Mouse (Mus musculus) midbrain, embryonic 16.5 days (tissue): Measurements from ENCODE around the gene Spns2. TPM values are rescaled to one million over a fixed set of nuclear protein-coding genes. Genes with fewer than 3 reads are reported as not detected.

Source experiments
- ATAC-seq: fragments of 200-750 bp; cut with Nextera tagmentation; 2 replicates; pipeline ENCODE4 v1.8.0; 2017; ENCODE audit warnings: moderate TSS enrichment
- H3K27ac ChIP-seq: fragments of 300-500 bp; sonication (generic); 2 replicates; pipeline ENCODE4 v1.5.1; 2014; ENCODE audit warnings: mild to moderate bottlenecking, low read length, mixed read lengths
- H3K27me3 ChIP-seq: fragments of 300-500 bp; sonication (generic); 2 replicates; pipeline ENCODE4 v1.6.1; 2014; ENCODE audit warnings: low read depth, low read length, mixed read lengths; ENCODE audit not compliant: control insufficient read depth, insufficient read depth
- H3K36me3 ChIP-seq: fragments of 300-500 bp; sonication (generic); 2 replicates; pipeline ENCODE4 v1.6.1; 2014; ENCODE audit warnings: mild to moderate bottlenecking, low read length, moderate library complexity, mixed read lengths; ENCODE audit not compliant: control insufficient read depth, insufficient read depth
- H3K4me1 ChIP-seq: fragments of 300-500 bp; sonication (generic); 2 replicates; pipeline ENCODE4 v1.6.1; 2014; ENCODE audit warnings: mild to moderate bottlenecking, low read length, mixed read lengths; ENCODE audit not compliant: control insufficient read depth, insufficient read depth
- H3K4me2 ChIP-seq: fragments of 300-500 bp; sonication (generic); 2 replicates; pipeline ENCODE4 v1.6.1; 2014; ENCODE audit warnings: mild to moderate bottlenecking, low read length, mixed read lengths
- H3K4me3 ChIP-seq: fragments of 300-500 bp; sonication (generic); 2 replicates; pipeline ENCODE4 v1.5.1; 2014; ENCODE audit warnings: low read depth, mild to moderate bottlenecking, low read length, moderate library complexity, mixed read lengths
- H3K9ac ChIP-seq: fragments of 300-500 bp; sonication (generic); 2 replicates; pipeline ENCODE4 v1.6.1; 2014; ENCODE audit warnings: low read depth, low read length, mixed read lengths
- H3K9me3 ChIP-seq: fragments of 300-500 bp; sonication (generic); replicated peaks from 2 replicates; pipeline ENCODE4 v1.6.1; 2014; ENCODE audit warnings: mild to moderate bottlenecking, low read length, mixed read lengths; ENCODE audit not compliant: control insufficient read depth, poor library complexity, severe bottlenecking
- WGBS: fragments of 180-500 bp; shearing (Covaris S2); extraction: QIAGEN DNeasy Blood & Tissue Kit; methylation state at CpG from one replicate; pipeline ENCODE4 v1.1.7; 2014; 5-methylcytosine and 5-hydroxymethylcytosine counted together
- polyA plus RNA-seq: library from polyadenylated mRNA; unstranded; fragments of >200 nt; fragmentation: Nextera tagmentation; extraction: Ambion mirVana; gene quantifications from 2 replicates; pipeline ENCODE4 v1.2.1, GENCODE M21; 2015

The Spns2 gene
- polyA plus RNA-seq, 1 experiment from 2014 or later = 6.8 TPM

GRCm38 (mm10) chr11:72402017-72402416 is 87.7 kb downstream of the Spns2 start:
- Histone ChIP-seq H3K27ac (no peak overlapping the region), H3K4me2 (no peak overlapping the region), H3K4me1 (no peaks in the 10 kb centered on the region), H3K9ac (no peak overlapping the region), H3K4me3 (no peak overlapping the region), H3K27me3 (no peaks in the 10 kb centered on the region), H3K36me3 (no peaks in the 10 kb centered on the region), H3K9me3 (no peaks in the 10 kb centered on the region)
- no peak for ATAC-seq
- WGBS = 89% methylated on average over 5 of the region's 5 CpGs

Other genes with a start within 250 kb of the Spns2 start
- 2.5 and 2.6 TPM in 2 replicates for gene Slc13a5, start 222.7 kb downstream of the Spns2 start, polyA plus RNA-seq
- gene Xaf1, start 188.3 kb downstream of the Spns2 start, polyA plus RNA-seq = 1.0 and 2.2 TPM in 2 replicates
- gene Fbxo39, start 175.5 kb downstream of the Spns2 start, polyA plus RNA-seq = not detected in 2 replicates
- gene Tekt1, start 127.5 kb downstream of the Spns2 start, polyA plus RNA-seq = 11.1 and 13.5 TPM in 2 replicates
- gene Smtnl2, start 78.2 kb downstream of the Spns2 start, polyA plus RNA-seq = 10.3 and 12.2 TPM in 2 replicates
- not detected in 2 replicates for gene Ggt6, start 54.4 kb downstream of the Spns2 start, polyA plus RNA-seq
- 61.1 and 67.6 TPM in 2 replicates for gene Mybbp1a, start 48.5 kb downstream of the Spns2 start, polyA plus RNA-seq
- gene Spns3, start 60.6 kb upstream of the Spns2 start, polyA plus RNA-seq = 0.17 TPM in 1 of 2 replicates, not detected in the other
- gene Ube2g1, start 117.4 kb upstream of the Spns2 start, polyA plus RNA-seq = 78.6 and 91.2 TPM in 2 replicates
- gene Ankfy1, start 200.1 kb upstream of the Spns2 start, polyA plus RNA-seq = 29.5 and 32.3 TPM in 2 replicates